Mouse (Mus musculus): ENCODE measurements around the gene Atf3. TPM values are rescaled to one million over a fixed set of nuclear protein-coding genes. Genes with fewer than 3 reads are reported as not detected.
"Not testable (repeated sequence)": the region's sequence is repeated elsewhere in the genome, so short reads cannot be mapped to it uniquely, and the experiment has no call there.

Atf3 gene
- polyA plus RNA-seq, 1 experiment from 2014 or later = 14.3 TPM

GRCm38 (mm10) chr1:191179846-191180245, 38.0 kb downstream of the Atf3 start:
- H3K4me2 ChIP-seq = peak overlapping the region; percentile 17
- H3K9me3 ChIP-seq (replicated peaks) = no peaks in the 10 kb centered on the region
- no peak overlapping the region for H3K27ac ChIP-seq
- no peak for ATAC-seq (replicated peaks; ENCODE audit: insufficient number of reproducible peaks, insufficient read depth, low FRiP score, low read depth)
- H3K4me1 ChIP-seq (replicated peaks) = peaks cover 46% of the 10 kb centered on the region
- WGBS = 39% methylated on average over 2 of the region's 2 CpGs
- H3K4me3 ChIP-seq = no peak overlapping the region
- no peak overlapping the region; the same call in 1 of the 2 replicates for H3K9ac ChIP-seq
- peaks cover 12% of the 10 kb centered on the region; the same call in 1 of the 2 replicates for H3K36me3 ChIP-seq
- no peaks in the 10 kb centered on the region; the same call in 1 of the 2 replicates for H3K27me3 ChIP-seq

- no peaks in the 10 kb centered on the region for H3K9me3 ChIP-seq (replicated peaks)
- H3K4me2 ChIP-seq = no peak overlapping the region
- 42% methylated on average over 15 of the region's 15 CpGs for WGBS
- ATAC-seq (replicated peaks; ENCODE audit: insufficient number of reproducible peaks, insufficient read depth, low FRiP score, low read depth) = no peak
- H3K27ac ChIP-seq = no peak overlapping the region
- peaks cover 35% of the 10 kb centered on the region for H3K4me1 ChIP-seq (replicated peaks)
- peaks cover 12% of the 10 kb centered on the region; the same call in 1 of the 2 replicates for H3K36me3 ChIP-seq
- H3K4me3 ChIP-seq = no peak overlapping the region
- H3K9ac ChIP-seq = no peak overlapping the region
- no peaks in the 10 kb centered on the region for H3K27me3 ChIP-seq
These were observed 39.2 kb downstream of the Atf3 start for GRCm38 (mm10) chr1:191178511-191179188.

- no peaks in the 10 kb centered on the region for H3K27me3 ChIP-seq
- no peak overlapping the region for H3K4me2 ChIP-seq
- no peaks in the 10 kb centered on the region for H3K9me3 ChIP-seq (replicated peaks)
- WGBS = 59% methylated on average over 7 of the region's 7 CpGs
- H3K4me1 ChIP-seq (replicated peaks) = peaks cover 32% of the 10 kb centered on the region
- no peak overlapping the region for H3K4me3 ChIP-seq
- no peak overlapping the region for H3K27ac ChIP-seq
- ATAC-seq (replicated peaks; ENCODE audit: insufficient number of reproducible peaks, insufficient read depth, low FRiP score, low read depth) = no peak
- H3K9ac ChIP-seq = no peak overlapping the region
- H3K36me3 ChIP-seq = peaks cover 14% of the 10 kb centered on the region; the same call in 1 of the 2 replicates
These were observed 41.0 kb downstream of the Atf3 start for GRCm38 (mm10) chr1:191176887-191177286.

GRCm38 (mm10) chr1:191172487-191172886, 45.4 kb downstream of the Atf3 start:
- H3K36me3 ChIP-seq = peaks cover 28% of the 10 kb centered on the region; the same call in 1 of the 2 replicates
- H3K9me3 ChIP-seq (replicated peaks) = no peaks in the 10 kb centered on the region
- no peak overlapping the region for H3K9ac ChIP-seq
- no peaks in the 10 kb centered on the region for H3K4me1 ChIP-seq (replicated peaks)
- H3K27me3 ChIP-seq = no peaks in the 10 kb centered on the region
- H3K4me2 ChIP-seq = no peak overlapping the region
- ATAC-seq (replicated peaks; ENCODE audit: insufficient number of reproducible peaks, insufficient read depth, low FRiP score, low read depth) = no peak
- H3K4me3 ChIP-seq = no peak overlapping the region
- H3K27ac ChIP-seq = no peak overlapping the region
- WGBS = 15% methylated on average over 6 of the region's 6 CpGs

DNA sequence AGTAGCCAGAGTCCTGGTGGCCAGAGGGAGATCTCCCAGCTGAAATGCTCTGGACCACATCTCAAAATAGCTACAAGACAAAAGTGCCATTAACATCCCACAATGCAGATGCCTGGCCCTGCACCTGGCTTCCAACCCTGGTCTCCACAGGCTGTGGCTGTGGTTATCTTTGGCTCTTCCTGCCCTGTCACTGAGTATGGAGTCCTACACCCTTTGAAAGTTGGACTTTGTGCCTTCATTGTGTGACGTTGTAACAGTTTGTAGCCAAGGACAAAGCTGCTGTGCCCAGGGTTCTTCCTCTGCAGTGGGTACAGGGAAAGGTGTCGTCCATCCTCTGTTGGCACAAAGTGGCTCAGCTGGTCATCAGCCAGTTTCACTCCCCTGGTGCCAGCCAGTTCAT, 47.4 kb downstream of the Atf3 start:
- Histone ChIP-seq H3K27ac (no peak overlapping the region), H3K9ac (no peak overlapping the region), H3K4me1 (replicated peaks) (no peaks in the 10 kb centered on the region), H3K27me3 (no peaks in the 10 kb centered on the region), H3K36me3 (peaks cover 17% of the 10 kb centered on the region; the same call in 1 of the 2 replicates), H3K9me3 (replicated peaks) (no peaks in the 10 kb centered on the region), H3K4me3 (no peak overlapping the region), H3K4me2 (no peak overlapping the region)
- WGBS = 74% methylated on average over 2 of the region's 2 CpGs
- no peak for ATAC-seq (replicated peaks; ENCODE audit: insufficient number of reproducible peaks, insufficient read depth, low FRiP score, low read depth)

DNA sequence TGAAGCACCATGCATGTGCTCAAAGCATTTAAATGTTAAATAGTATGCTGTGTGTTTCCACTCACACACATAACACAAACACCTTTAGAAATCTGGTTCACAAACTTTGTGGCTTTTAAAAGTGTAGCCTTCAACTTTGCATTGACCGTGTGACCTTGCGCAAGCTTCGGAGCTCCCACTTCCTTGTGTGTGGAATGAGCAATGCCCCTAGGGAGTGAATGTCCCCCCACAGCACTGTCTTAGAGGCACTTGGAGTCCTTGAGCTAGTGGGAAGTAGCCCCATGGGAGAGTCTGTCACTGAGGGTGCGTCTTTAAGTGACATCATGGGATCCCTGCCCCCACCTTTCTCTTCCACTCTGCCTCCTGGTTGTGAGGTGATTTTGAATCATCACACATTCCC, 51.6 kb downstream of the Atf3 start:
- Histone ChIP-seq H3K4me2 (no peak overlapping the region), H3K9me3 (replicated peaks) (no peaks in the 10 kb centered on the region), H3K27me3 (no peaks in the 10 kb centered on the region), H3K27ac (no peak overlapping the region), H3K9ac (no peak overlapping the region), H3K4me1 (replicated peaks) (no peaks in the 10 kb centered on the region), H3K4me3 (no peak overlapping the region), H3K36me3 (peaks cover 9% of the 10 kb centered on the region; the same call in 1 of the 2 replicates)
- no peak for ATAC-seq (replicated peaks; ENCODE audit: insufficient number of reproducible peaks, insufficient read depth, low FRiP score, low read depth)
- WGBS = 64% methylated on average over 4 of the region's 4 CpGs

DNA sequence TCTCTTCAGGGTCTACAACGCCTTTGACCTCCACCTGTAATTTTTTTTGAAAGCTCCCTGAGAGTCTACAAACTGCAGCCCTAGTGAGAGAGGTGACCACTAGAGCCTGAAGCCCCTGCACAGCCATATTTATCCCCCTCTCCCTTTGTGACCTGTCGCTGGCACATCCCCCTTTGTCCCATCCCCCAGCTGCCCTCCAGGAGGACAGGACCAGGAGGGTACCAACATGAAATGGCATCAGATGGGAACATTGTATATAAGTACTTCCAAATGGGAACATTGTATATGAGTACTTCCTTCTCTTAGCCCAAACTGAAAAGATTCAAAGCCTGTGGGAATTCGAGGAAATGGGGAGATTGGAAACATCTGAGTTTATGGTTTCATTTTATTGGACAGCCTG, 53.1 kb downstream of the Atf3 start, which contains the start of gene Fam71a:
Fam71a (minus strand) TSS at position 101 of the 400 bp plus-strand sequence.
- H3K36me3 ChIP-seq = no peaks in the 10 kb centered on the region
- H3K4me3 ChIP-seq = no peak within 1 kb of the TSS
- no peaks in the 10 kb centered on the region for H3K9me3 ChIP-seq (replicated peaks)
- WGBS = 79% methylated on average over 3 of the region's 3 CpGs
- no peak within 1 kb of the TSS for H3K4me2 ChIP-seq
- no peak within 1 kb of the TSS for H3K27ac ChIP-seq
- ATAC-seq (replicated peaks; ENCODE audit: insufficient number of reproducible peaks, insufficient read depth, low FRiP score, low read depth) = no peak
- H3K27me3 ChIP-seq = no peaks in the 10 kb centered on the region
- H3K9ac ChIP-seq = no peak within 1 kb of the TSS
- no peaks in the 10 kb centered on the region for H3K4me1 ChIP-seq (replicated peaks)

GRCm38 (mm10) chr1:191154314-191154713, 63.5 kb downstream of the Atf3 start:
- H3K27ac ChIP-seq = peak overlapping the region; percentile 65
- H3K4me3 ChIP-seq = no peak overlapping the region
- no peak overlapping the region for H3K9ac ChIP-seq
- no peaks in the 10 kb centered on the region for H3K9me3 ChIP-seq (replicated peaks)
- H3K4me2 ChIP-seq = no peak overlapping the region
- no peaks in the 10 kb centered on the region for H3K27me3 ChIP-seq
- peaks cover 4% of the 10 kb centered on the region; the same call in 1 of the 2 replicates for H3K4me1 ChIP-seq (replicated peaks)
- 0 out of 2 replicates have a peak, but pooled peaks have one; percentile 64 for ATAC-seq (replicated peaks; ENCODE audit: insufficient number of reproducible peaks, insufficient read depth, low FRiP score, low read depth)
- H3K36me3 ChIP-seq = no peaks in the 10 kb centered on the region
- 18% methylated on average over 3 of the region's 3 CpGs for WGBS

- ATAC-seq (replicated peaks; ENCODE audit: insufficient number of reproducible peaks, insufficient read depth, low FRiP score, low read depth) = no peak
- H3K36me3 ChIP-seq = no peaks in the 10 kb centered on the region
- no peak overlapping the region for H3K4me2 ChIP-seq
- no peaks in the 10 kb centered on the region for H3K27me3 ChIP-seq
- no peaks in the 10 kb centered on the region for H3K9me3 ChIP-seq (replicated peaks)
- H3K27ac ChIP-seq = 0 out of 2 replicates have a peak overlapping the region, but pooled peaks have one; percentile 57
- H3K4me1 ChIP-seq (replicated peaks) = peaks cover 4% of the 10 kb centered on the region; the same call in 1 of the 2 replicates
- no peak overlapping the region for H3K4me3 ChIP-seq
- no peak overlapping the region for H3K9ac ChIP-seq
- WGBS = 20% methylated on average over 4 of the region's 4 CpGs
These were observed 64.8 kb downstream of the Atf3 start for GRCm38 (mm10) chr1:191153052-191153451.

DNA sequence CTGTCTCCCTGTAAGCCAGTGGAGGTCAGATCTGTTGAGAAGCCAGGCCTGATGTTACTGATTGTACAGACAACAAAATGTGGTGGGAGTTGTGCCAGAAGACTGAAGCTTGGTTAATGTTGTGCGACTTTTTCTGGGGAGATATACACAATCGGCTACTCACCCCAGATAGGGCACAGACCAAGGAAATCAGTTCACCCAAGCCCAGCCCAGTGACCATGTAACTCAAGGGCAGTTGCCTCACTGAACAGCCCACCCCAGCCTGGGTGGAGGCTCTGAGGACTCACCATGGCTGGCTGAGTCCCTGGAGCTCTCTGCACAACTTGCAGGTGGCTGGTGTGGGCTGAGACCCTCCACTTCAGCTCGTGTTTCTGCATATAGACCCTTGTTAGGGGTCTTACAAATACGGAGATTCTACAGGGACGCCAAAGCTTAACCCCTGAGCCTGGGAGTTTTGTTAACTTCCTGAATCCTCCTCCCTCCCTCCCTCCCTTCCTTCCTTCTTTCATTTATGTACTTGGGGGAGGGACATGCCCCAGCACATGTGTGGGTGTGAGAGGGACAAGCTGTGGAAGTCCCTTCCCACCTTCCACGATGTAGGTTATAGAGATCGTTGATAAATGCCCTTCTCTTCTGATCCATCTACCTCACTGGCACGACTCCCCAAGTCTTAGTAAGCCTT, 66.8 kb downstream of the Atf3 start:
- 59% methylated on average over 8 of the region's 8 CpGs for WGBS
- Histone ChIP-seq H3K27ac (no peak overlapping the region), H3K9me3 (replicated peaks) (no peaks in the 10 kb centered on the region), H3K4me2 (no peak overlapping the region), H3K4me1 (replicated peaks) (peaks cover 4% of the 10 kb centered on the region; the same call in 1 of the 2 replicates), H3K4me3 (no peak overlapping the region), H3K9ac (no peak overlapping the region), H3K27me3 (no peaks in the 10 kb centered on the region), H3K36me3 (no peaks in the 10 kb centered on the region)
- ATAC-seq (replicated peaks; ENCODE audit: insufficient number of reproducible peaks, insufficient read depth, low FRiP score, low read depth) = no peak

DNA sequence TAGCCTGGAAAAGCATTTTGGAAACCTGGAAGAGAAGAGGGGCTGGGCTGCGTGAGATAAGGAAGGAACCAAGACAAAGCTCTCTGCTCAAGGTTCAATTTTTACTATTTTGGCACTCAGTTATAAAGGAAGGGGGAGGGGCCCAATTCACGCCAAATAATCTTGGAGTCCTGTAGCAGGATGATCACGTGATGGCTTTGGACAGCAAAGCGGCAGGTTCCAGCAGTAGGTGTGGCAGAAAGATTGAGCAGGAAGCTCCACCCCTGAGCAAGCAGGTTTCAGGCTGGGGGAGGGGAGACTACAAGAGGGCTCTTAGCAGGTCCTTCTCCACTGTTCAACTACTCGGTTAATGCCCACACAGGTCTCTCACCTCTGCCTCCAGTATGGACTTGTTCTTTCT, 68.3 kb downstream of the Atf3 start:
- not testable (repeated sequence) for H3K27me3 ChIP-seq; H3K9ac ChIP-seq; ATAC-seq (replicated peaks; ENCODE audit: insufficient number of reproducible peaks, insufficient read depth, low FRiP score, low read depth); H3K4me3 ChIP-seq; H3K36me3 ChIP-seq; H3K4me1 ChIP-seq (replicated peaks); H3K4me2 ChIP-seq; H3K9me3 ChIP-seq (replicated peaks); H3K27ac ChIP-seq
- 72% methylated on average over 5 of the region's 5 CpGs for WGBS
